Mouse (Mus musculus) heart, embryonic 12.5 days (tissue): Measurements from ENCODE around the gene Grb2. TPM values are rescaled to one million over a fixed set of nuclear protein-coding genes. Genes with fewer than 3 reads are reported as not detected.

Source experiments
- ATAC-seq: fragments of 200-750 bp; cut with Nextera tagmentation; 2 replicates; pipeline ENCODE4 v1.8.0; 2017; ENCODE audit warnings: moderate TSS enrichment, moderate library complexity; ENCODE audit not compliant: insufficient number of reproducible peaks, low FRiP score
- H3K27ac ChIP-seq: fragments of 300-500 bp; sonication (generic); 2 replicates; pipeline ENCODE4 v1.5.1; 2016; ENCODE audit warnings: mild to moderate bottlenecking, moderate library complexity; ENCODE audit not compliant: poor library complexity, severe bottlenecking
- H3K27me3 ChIP-seq: fragments of 300-500 bp; sonication (generic); replicated peaks from 2 replicates; pipeline ENCODE4 v1.6.1; 2016; ENCODE audit warnings: mild to moderate bottlenecking, moderate library complexity
- H3K36me3 ChIP-seq: fragments of 300-500 bp; sonication (generic); 2 replicates; pipeline ENCODE4 v1.6.1; 2016; ENCODE audit warnings: mild to moderate bottlenecking, moderate library complexity
- H3K4me1 ChIP-seq: fragments of 300-500 bp; sonication (generic); replicated peaks from 2 replicates; pipeline ENCODE4 v1.6.1; 2016; ENCODE audit warnings: mild to moderate bottlenecking
- H3K4me2 ChIP-seq: fragments of 300-500 bp; sonication (generic); 2 replicates; pipeline ENCODE4 v1.6.1; 2016; ENCODE audit warnings: mild to moderate bottlenecking, moderate library complexity
- H3K4me3 ChIP-seq: fragments of 300-500 bp; sonication (generic); 2 replicates; pipeline ENCODE4 v1.5.1; 2016; ENCODE audit warnings: mild to moderate bottlenecking
- H3K9ac ChIP-seq: fragments of 300-500 bp; sonication (generic); 2 replicates; pipeline ENCODE4 v1.6.1; 2016; ENCODE audit warnings: mild to moderate bottlenecking, moderate library complexity
- H3K9me3 ChIP-seq: fragments of 300-500 bp; sonication (generic); replicated peaks from 2 replicates; pipeline ENCODE4 v1.6.1; 2016; ENCODE audit warnings: mild to moderate bottlenecking, moderate library complexity
- WGBS: fragments of 180-500 bp; shearing (Covaris S2); methylation state at CpG from one replicate; pipeline ENCODE4 v1.1.7; 2016; 5-methylcytosine and 5-hydroxymethylcytosine counted together
- polyA plus RNA-seq: library from polyadenylated mRNA; unstranded; fragments of >200 nt; fragmentation: Nextera tagmentation; extraction: Ambion mirVana; gene quantifications from 2 replicates; pipeline ENCODE4 v1.2.1, GENCODE M21; 2016

Grb2 gene
- polyA plus RNA-seq, 1 experiment from 2014 or later = 95.9 TPM

- 78% methylated on average over 10 of the region's 10 CpGs for WGBS
- no peak overlapping the region for H3K4me3 ChIP-seq
- H3K27me3 ChIP-seq = no peaks in the 10 kb centered on the region
- H3K36me3 ChIP-seq = peaks cover 48% of the 10 kb centered on the region
- 0 out of 2 replicates have a peak overlapping the region, but pooled peaks have one; percentile 32 for H3K9ac ChIP-seq
- H3K9me3 ChIP-seq = no peaks in the 10 kb centered on the region
- ATAC-seq = no peak
- H3K4me1 ChIP-seq = peaks cover 39% of the 10 kb centered on the region
- H3K27ac ChIP-seq = peak overlapping the region; percentile 10; the same call in 1 of the 2 replicates
- no peak overlapping the region; the same call in 1 of the 2 replicates for H3K4me2 ChIP-seq
These were observed 93.9 kb downstream of the Grb2 start for GRCm38 (mm10) chr11:115614346-115615107.

- peaks cover 39% of the 10 kb centered on the region for H3K4me1 ChIP-seq
- peaks cover 49% of the 10 kb centered on the region for H3K36me3 ChIP-seq
- H3K4me2 ChIP-seq = peak overlapping the region; percentile 84
- no peaks in the 10 kb centered on the region for H3K27me3 ChIP-seq
- H3K9me3 ChIP-seq = no peaks in the 10 kb centered on the region
- WGBS = under 1% methylated on average over 16 of the region's 16 CpGs
- H3K9ac ChIP-seq = peak overlapping the region; percentile 83
- peak overlapping the region; percentile 61 for H3K4me3 ChIP-seq
- peak overlapping the region; percentile 94 for H3K27ac ChIP-seq
- no peak for ATAC-seq
These were observed 95.1 kb downstream of the Grb2 start for GRCm38 (mm10) chr11:115613138-115613945.

- Histone ChIP-seq H3K4me3 (peak within 1 kb of the TSS; percentile 61), H3K36me3 (peaks cover 51% of the 10 kb centered on the region), H3K9me3 (no peaks in the 10 kb centered on the region), H3K9ac (peak within 1 kb of the TSS; percentile 83), H3K27ac (peak within 1 kb of the TSS; percentile 94), H3K27me3 (no peaks in the 10 kb centered on the region), H3K4me1 (peaks cover 39% of the 10 kb centered on the region), H3K4me2 (peak within 1 kb of the TSS; percentile 84)
- WGBS = under 1% methylated on average over 80 of the region's 80 CpGs
- ATAC-seq = peak; percentile 87
These were observed 95.8 kb downstream of the Grb2 start, which contains the start of gene Mif4gd for GRCm38 (mm10) chr11:115612410-115613137. TSS of gene Mif4gd (minus strand) at chr11:115612969.

- Histone ChIP-seq H3K4me3 (peak overlapping the region; percentile 61), H3K9me3 (no peaks in the 10 kb centered on the region), H3K27ac (peak overlapping the region; percentile 94; the same call in 1 of the 2 replicates), H3K36me3 (peaks cover 51% of the 10 kb centered on the region), H3K4me2 (peak overlapping the region; percentile 84), H3K27me3 (no peaks in the 10 kb centered on the region), H3K9ac (peak overlapping the region; percentile 83), H3K4me1 (peaks cover 37% of the 10 kb centered on the region)
- WGBS = under 1% methylated on average over 13 of the region's 13 CpGs
- ATAC-seq = peak; percentile 27; the same call in 1 of the 2 replicates
These were observed 96.4 kb downstream of the Grb2 start for GRCm38 (mm10) chr11:115612059-115612409.

DNA sequence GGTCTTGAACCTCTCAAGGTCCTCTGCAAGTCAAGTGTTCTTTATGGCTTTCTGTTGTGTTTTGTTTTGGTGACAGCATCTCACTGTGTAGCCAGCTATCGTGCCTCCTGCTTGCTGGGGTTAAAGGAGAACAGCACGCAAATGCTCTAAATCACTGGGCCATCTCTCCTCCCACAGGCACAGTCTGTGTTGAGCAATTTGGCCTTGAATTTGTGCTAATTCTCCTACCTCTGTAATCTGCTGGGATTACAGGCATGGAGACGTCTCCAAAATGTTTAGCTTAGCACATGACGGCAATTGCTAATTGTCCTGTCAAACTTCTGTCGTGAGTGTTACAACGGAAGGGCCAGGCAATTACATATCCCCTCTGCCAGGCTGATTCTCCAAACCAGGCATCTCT is 97.2 kb downstream of the Grb2 start:
- Histone ChIP-seq H3K9ac (no peak overlapping the region), H3K4me3 (no peak overlapping the region), H3K27me3 (no peaks in the 10 kb centered on the region), H3K9me3 (no peaks in the 10 kb centered on the region), H3K4me2 (peak overlapping the region; percentile 84; the same call in 1 of the 2 replicates), H3K36me3 (peaks cover 53% of the 10 kb centered on the region), H3K4me1 (peaks cover 34% of the 10 kb centered on the region), H3K27ac (no peak overlapping the region)
- WGBS = 79% methylated on average over 6 of the region's 6 CpGs
- ATAC-seq = no peak

GRCm38 (mm10) chr11:115609576-115609975 is 98.8 kb downstream of the Grb2 start:
- no peaks in the 10 kb centered on the region for H3K9me3 ChIP-seq
- no peak for ATAC-seq
- H3K9ac ChIP-seq = 0 out of 2 replicates have a peak overlapping the region, but pooled peaks have one; percentile 17
- peaks cover 53% of the 10 kb centered on the region for H3K36me3 ChIP-seq
- no peak overlapping the region for H3K4me2 ChIP-seq
- no peaks in the 10 kb centered on the region for H3K27me3 ChIP-seq
- 65% methylated on average over 3 of the region's 3 CpGs for WGBS
- peaks cover 31% of the 10 kb centered on the region for H3K4me1 ChIP-seq
- no peak overlapping the region for H3K27ac ChIP-seq
- no peak overlapping the region for H3K4me3 ChIP-seq

- Histone ChIP-seq H3K27ac (no peak overlapping the region), H3K27me3 (no peaks in the 10 kb centered on the region), H3K9me3 (no peaks in the 10 kb centered on the region), H3K4me1 (peaks cover 24% of the 10 kb centered on the region), H3K4me3 (no peak overlapping the region), H3K4me2 (no peak overlapping the region), H3K9ac (no peak overlapping the region), H3K36me3 (peaks cover 50% of the 10 kb centered on the region)
- WGBS = 82% methylated on average over 23 of the region's 23 CpGs
- no peak for ATAC-seq
These were observed 99.7 kb downstream of the Grb2 start for GRCm38 (mm10) chr11:115608421-115609399.

DNA sequence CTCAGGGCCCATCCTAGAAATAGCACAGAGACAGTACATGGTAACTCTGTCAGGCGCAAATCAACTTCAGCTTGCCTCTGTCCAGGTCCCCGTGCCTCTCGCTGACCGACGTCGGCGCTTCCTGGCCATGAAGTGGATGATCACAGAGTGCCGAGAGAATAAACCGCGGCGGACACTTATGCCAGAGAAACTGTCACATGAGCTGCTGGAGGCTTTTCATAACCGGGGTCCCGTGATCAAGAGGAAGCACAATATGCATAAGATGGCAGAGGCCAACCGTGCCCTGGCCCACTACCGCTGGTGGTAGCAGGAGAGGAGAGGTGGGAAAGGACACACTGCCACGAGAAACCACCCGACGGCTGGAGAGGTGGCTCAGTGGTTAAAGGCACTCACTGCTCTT is 101.7 kb downstream of the Grb2 start:
- no peaks in the 10 kb centered on the region for H3K27me3 ChIP-seq
- H3K36me3 ChIP-seq = peaks cover 50% of the 10 kb centered on the region
- whole genome bisulfite sequencing = 91% methylated on average over 18 of the region's 18 CpGs
- H3K4me3 ChIP-seq = no peak overlapping the region
- no peaks in the 10 kb centered on the region for H3K9me3 ChIP-seq
- no peak overlapping the region for H3K9ac ChIP-seq
- no peak overlapping the region for H3K4me2 ChIP-seq
- no peak overlapping the region for H3K27ac ChIP-seq
- H3K4me1 ChIP-seq = peaks cover 27% of the 10 kb centered on the region
- no peak for ATAC-seq

DNA sequence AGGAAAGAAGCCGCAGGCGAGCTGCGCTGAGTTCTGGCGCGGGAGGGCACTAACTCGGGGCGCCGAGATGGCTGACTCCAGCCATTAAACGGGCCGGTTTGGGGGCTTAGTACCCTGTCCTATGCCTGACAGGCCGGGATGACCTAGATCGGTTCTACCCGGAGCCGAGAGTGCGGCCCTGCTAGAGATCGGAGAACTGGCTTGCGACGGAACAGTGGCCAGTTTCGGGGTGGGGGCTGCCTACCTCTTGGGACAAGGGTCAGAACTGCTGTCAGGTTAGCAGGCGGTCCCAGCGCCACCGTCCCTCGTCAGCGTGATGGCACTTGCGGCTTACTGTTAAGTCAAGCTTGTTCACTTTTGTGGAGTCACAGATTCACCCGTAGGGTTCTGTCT is 104.1 kb downstream of the Grb2 start:
- peak overlapping the region; percentile 94 for H3K4me2 ChIP-seq
- H3K4me3 ChIP-seq = peak overlapping the region; percentile 89
- peaks cover 47% of the 10 kb centered on the region for H3K4me1 ChIP-seq
- peak overlapping the region; percentile 93 for H3K9ac ChIP-seq
- peaks cover 56% of the 10 kb centered on the region for H3K36me3 ChIP-seq
- peak overlapping the region; percentile 84 for H3K27ac ChIP-seq
- ATAC-seq = peak; percentile 9; the same call in 1 of the 2 replicates
- no peaks in the 10 kb centered on the region for H3K9me3 ChIP-seq
- no peaks in the 10 kb centered on the region for H3K27me3 ChIP-seq
- under 1% methylated on average over 26 of the region's 26 CpGs for WGBS
